Mouse (Mus musculus) spleen, embryonic (tissue): ENCODE data around the gene Clock.

ENCODE experiments used
- CTCF ChIA-PET: fragments of 350-600 bp; sonication (Branson Sonifier 250); formaldehyde crosslinking; loops from one replicate; lab custom pipeline; 2022; lab: Charles Lee

Clock gene

DNA sequence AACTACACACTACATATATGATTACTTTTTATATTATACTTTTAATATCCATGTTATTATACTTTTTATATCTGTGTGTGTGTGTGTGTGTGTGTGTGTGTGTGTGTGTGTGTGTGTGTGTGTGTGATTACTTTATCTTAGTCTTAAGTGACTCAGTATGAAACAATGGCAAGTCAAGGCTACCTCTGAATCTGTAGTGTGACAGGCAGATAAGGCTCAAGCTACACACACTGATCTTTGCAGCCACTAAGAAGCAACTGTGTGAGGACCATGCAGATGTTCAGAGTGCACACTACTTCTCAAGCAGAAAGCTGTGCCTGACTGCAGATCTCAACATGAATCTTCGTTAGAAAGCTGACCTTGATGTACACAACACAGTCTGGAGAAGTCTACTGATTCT is 20.7 kb downstream of the Clock start:
- CTCF ChIA-PET = no interaction called here

DNA sequence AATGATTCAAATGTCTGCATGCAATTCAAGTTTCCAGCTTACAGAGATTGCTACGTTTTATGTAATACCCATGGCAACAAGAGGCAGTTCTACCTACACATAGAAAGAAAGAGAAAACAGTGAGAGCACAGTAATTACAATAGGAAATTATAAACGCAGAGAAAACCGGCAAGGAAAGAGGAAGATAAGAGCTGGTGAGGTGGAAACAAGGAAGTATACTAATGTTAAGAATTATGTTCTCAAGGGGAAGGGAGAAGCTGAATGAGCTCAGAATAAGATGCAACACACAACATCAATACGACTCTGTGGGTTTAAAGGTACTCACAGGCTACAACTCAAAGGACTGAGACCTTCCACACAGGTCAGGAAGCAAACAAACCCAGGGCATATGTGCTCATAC is 29.6 kb downstream of the Clock start:
- CTCF ChIA-PET = no interaction called here

- CTCF ChIA-PET = interaction anchor here (0.7 kb wide), 1 partner anchor 39 kb away, joined by 3 read pairs; no protein-coding TSS in a partner anchor
Measured at GRCm38 (mm10) chr5:76250948-76251347, 53.6 kb downstream of the Clock start.

DNA sequence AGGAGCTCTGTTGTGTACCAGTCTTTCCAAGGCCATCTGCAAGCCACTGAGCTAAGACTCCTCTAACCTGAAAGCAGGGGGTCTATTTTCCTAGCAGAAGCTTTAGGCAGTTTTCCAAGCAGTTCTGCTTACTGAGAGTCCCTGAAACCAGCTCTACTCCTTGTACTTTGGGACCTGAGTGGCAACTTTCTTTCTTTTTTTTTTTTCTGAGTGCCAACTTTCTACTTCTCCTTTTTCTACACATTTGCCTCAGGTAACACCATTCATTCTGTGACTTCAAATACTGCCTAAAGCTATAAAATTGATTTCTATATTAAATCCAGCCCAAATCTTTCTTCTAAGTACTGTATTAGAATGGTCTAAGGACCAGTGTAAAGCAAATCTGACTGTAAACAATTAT is 58.1 kb downstream of the Clock start:
- CTCF ChIA-PET = no interaction called here

GRCm38 (mm10) chr5:76245419-76245818 is 59.2 kb downstream of the Clock start:
- CTCF ChIA-PET = no interaction called here

GRCm38 (mm10) chr5:76244430-76244829 is 60.2 kb downstream of the Clock start:
- CTCF ChIA-PET = no interaction called here

- CTCF ChIA-PET = no interaction called here
Measured at GRCm38 (mm10) chr5:76243929-76244328, 60.7 kb downstream of the Clock start.

GRCm38 (mm10) chr5:76243274-76243673 is 61.3 kb downstream of the Clock start:
- CTCF ChIA-PET = no interaction called here

DNA sequence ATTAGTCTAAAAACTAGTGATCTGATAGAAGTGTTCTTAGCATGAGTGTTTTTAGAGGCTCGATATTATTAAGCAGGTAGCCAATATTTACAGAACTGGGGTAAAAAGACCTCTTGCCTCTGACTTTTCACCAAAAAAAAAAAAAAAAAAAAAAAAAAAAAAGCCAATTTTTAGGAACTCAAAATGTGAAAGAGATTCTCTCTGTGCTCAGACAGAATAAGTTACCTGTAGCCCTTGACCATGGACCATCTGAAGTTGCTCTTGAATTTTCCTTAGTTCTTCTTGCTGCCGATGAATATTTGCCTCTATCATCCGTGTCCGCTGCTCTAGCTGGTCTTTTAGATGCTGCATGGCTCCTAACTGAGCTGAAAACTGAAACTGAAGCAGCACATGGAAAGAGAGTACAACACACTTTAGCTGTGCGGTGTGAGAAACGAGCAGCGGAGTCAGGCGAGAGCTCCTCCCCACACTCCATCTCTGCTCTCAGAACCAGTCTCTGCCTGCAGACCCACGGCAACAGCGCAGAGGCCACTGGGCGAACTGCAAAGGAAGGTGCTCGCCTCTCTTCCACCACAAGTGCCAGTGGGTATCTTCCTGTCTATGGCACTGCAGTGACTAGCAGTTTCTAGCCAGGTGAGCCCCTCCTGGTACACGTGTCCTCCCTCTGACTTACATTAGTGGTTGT is 73.3 kb downstream of the Clock start:
- CTCF ChIA-PET = interaction anchor here (0.7 kb wide), 2 partner anchors 26 to 1112 kb away, joined by 11 to 13 read pairs; no protein-coding TSS in a partner anchor

GRCm38 (mm10) chr5:76216691-76217090 is 87.9 kb downstream of the Clock start:
- CTCF ChIA-PET = interaction anchor here (0.6 kb wide), 1 partner anchor 296 kb away, joined by 3 read pairs; no protein-coding TSS in a partner anchor

- CTCF ChIA-PET = no interaction called here
Measured at GRCm38 (mm10) chr5:76208066-76208465, 96.5 kb downstream of the Clock start.

GRCm38 (mm10) chr5:76205886-76206285 is 98.7 kb downstream of the Clock start:
- CTCF ChIA-PET = no interaction called here

GRCm38 (mm10) chr5:76203171-76203570 is 101.4 kb downstream of the Clock start:
- CTCF ChIA-PET = no interaction called here

- CTCF ChIA-PET = no interaction called here
Measured at GRCm38 (mm10) chr5:76199346-76199745, 105.2 kb downstream of the Clock start.

GRCm38 (mm10) chr5:76194377-76194945 is 110.1 kb downstream of the Clock start:
- CTCF ChIA-PET = interaction anchor here (0.7 kb wide), 1 partner anchor 17 kb away, joined by 15 read pairs; no protein-coding TSS in a partner anchor

GRCm38 (mm10) chr5:76193075-76193474 is 111.5 kb downstream of the Clock start:
- CTCF ChIA-PET = no interaction called here

DNA sequence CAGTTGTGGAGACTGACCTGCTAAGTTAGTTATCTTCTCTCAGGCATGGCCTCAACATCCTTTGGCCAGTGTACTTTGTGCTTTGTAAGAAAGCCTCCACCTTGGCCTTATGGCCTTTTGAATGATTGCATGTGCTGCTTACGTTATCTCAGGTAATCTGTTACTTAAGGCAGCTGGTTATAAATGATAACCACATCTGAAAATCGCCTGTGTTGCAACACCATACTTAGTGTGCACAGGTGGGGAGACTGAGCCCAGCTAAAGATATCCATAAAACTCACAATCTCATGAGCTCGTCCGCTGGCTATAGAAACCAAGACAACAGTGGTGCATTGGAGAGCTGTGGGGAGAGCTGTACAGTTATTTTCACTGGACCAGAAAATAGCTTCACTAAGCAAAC is 114.0 kb downstream of the Clock start:
- CTCF ChIA-PET = no interaction called here

DNA sequence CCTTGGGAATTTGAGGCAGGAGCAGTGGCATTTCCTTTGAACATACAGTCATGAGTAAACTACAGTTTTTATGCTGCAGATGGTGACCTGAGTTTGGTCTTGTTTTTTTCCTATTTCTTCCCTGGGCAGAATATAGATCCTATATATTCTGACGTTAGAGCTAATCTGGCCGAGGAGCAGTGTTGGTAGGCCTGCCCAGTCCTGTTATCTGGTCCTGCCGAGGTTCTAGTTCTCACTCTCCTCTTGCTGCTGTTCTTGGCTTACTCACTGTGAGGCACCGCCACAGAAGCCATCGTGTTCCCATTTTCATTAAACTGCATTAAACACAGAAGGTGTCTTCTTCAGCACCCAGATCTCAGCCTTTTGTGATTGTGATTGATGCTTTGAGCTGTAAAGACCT is 116.7 kb downstream of the Clock start:
- CTCF ChIA-PET = no interaction called here

GRCm38 (mm10) chr5:76184286-76185080 is 120.1 kb downstream of the Clock start:
- CTCF ChIA-PET = interaction anchor here (0.6 kb wide), 1 partner anchor 20 kb away, joined by 4 read pairs; no protein-coding TSS in a partner anchor

GRCm38 (mm10) chr5:76183750-76184261 is 120.8 kb downstream of the Clock start, which contains the start of gene Tmem165:
Gene Tmem165 (plus strand): TSS chr5:76183880.
- CTCF ChIA-PET = no interaction called here

DNA sequence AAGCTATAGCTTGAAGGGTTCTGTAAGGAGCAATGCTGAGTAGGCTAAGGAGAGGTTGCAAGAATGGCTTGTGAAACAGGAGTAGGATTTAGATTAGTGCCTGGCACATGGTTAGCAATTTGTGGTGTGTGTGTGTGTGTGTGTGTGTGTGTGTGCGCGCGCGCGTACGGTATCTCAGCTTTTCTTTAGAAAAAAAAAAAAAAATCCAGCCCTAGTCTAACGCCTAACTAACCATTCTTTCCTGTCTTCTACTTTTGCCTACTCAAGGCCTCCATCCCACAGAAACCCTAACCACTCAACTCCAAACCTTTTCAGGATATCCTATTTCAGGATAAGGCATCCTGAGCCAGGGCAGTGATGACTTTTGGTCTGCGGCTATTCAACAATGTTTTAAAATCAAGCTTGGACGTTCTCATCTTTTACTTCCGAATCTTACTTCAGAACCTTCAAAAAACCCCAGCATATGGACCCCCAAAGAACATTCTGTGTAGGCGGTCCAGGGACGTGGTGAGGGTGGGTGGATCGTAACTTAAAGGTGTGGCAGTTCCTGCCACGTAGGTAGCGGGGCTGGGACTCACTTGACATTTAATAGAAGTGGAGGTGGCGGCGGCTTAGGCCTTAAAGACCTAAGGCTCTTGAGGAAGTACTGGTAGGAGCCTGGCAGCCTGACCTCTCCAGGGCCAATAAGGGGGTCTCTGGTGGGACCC is 121.4 kb downstream of the Clock start:
- CTCF ChIA-PET = no interaction called here
